ENCODE assay signal across 18 mouse cellular contexts in genomic region chr16:60570546-60570945, GRCm38 (mm10). TPM values are rescaled to one million over a fixed set of nuclear protein-coding genes. Genes with fewer than 3 reads are reported as not detected.
"Had no signal": no experiment of that assay in that cellular context is flagged by ENCODE, and none has a peak within 500 bp of the region (broad histone marks: within the 10 kb centered on the region; RNA-seq: fewer than 3 reads in every experiment).

No protein-coding gene starts in this region.

- H3K27ac ChIP-seq: neural tube, embryonic 12.5 days; neural tube, embryonic 13.5 days; stomach, embryonic 15.5 days; stomach, postnatal 0 days had no signal

- H3K36me3 ChIP-seq: neural tube, embryonic 12.5 days; neural tube, embryonic 13.5 days; stomach, embryonic 15.5 days had no signal

- H3K9ac ChIP-seq: neural tube, embryonic 12.5 days; neural tube, embryonic 13.5 days; stomach, embryonic 15.5 days had no signal

- DNase-seq: right cerebral cortex, adult 18-20 months; right cerebral cortex, postnatal 14 days; right cerebral cortex, postnatal 25 days; right cerebral cortex, postnatal 4 days; spleen, adult 18-20 months; thymus, adult 18-20 months; thymus, adult 2 months; thymus, postnatal 14 days; thymus, postnatal 25 days; thymus, postnatal 36 days; thymus, postnatal 4 days had no signal

- H3K9me3 ChIP-seq: neural tube, embryonic 12.5 days; neural tube, embryonic 13.5 days; stomach, embryonic 15.5 days had no signal

- H3K4me3 ChIP-seq: neural tube, embryonic 12.5 days; neural tube, embryonic 13.5 days; stomach, embryonic 15.5 days had no signal

- H3K4me1 ChIP-seq: neural tube, embryonic 12.5 days; neural tube, embryonic 13.5 days; stomach, embryonic 15.5 days had no signal

- H3K27me3 ChIP-seq: neural tube, embryonic 12.5 days; neural tube, embryonic 13.5 days; stomach, embryonic 15.5 days had no signal

- H3K4me2 ChIP-seq: neural tube, embryonic 12.5 days; neural tube, embryonic 13.5 days; stomach, embryonic 15.5 days had no signal

RNA-seq across cellular contexts. Expression of gene Epha6, which starts 34.8 kb away (rescaled TPM):
- polyA plus RNA-seq: small intestine, adult 2 months; spleen, adult 2 months; thymus, adult 2 months; urinary bladder, adult 2 months had no signal
